Mouse (Mus musculus) mouse embryonic stem cell (cell line): ENCODE measurements around the gene Ak7.

ENCODE experiments used
- in situ Hi-C, 2 experiments: fragments of 300-500 bp; cut with MboI; formaldehyde crosslinking; loops; 1 replicate in 1 of 2; 3 replicates in 1 of 2; pipeline ENCODE4 v1.14.3; 2019 to 2020; ENCODE audit warnings: low sequenced_read_pairs in 2 of 2, low pct_unique_long_range_greater_than_20kb in 1 of 2, mixed read lengths in 1 of 2; ENCODE audit not compliant: unreplicated experiment in 1 of 2

The Ak7 gene

DNA sequence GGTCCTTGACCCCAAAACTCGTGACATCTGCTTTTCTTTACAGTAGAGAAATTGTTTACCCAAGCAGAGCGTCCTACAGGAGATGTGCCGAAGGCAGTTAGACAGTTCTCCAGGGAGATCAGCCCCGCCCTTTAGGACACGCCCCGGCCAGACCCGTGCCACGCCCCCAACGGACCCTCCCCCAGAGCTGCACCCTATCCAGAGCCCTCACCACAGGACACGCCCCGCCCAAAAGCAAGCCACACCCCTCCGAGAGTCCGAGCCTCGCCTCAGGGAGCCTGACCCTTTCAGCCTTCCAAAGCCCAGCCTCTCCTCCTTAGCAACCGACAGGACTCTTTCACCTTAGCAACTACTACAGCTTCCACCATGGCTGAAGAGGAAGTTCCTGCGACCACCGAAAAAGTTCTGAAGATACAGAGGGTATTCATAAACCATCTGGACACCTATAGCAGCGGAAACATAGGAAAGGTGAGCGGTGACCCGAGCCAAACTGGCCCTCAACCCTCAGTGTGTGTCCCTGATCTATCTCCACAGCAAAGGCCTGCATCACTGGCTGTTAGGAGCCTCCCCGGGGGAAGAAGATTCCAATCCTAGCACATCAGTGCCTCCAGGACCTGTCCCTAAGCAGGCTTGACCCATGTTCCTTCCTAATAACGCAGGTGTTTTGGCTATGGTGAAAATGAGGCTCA is at the start of gene Ak7:
Gene Ak7 (plus strand): TSS at position 178 of the 689 bp plus-strand sequence.
- in situ Hi-C loops, result no loop called here

DNA sequence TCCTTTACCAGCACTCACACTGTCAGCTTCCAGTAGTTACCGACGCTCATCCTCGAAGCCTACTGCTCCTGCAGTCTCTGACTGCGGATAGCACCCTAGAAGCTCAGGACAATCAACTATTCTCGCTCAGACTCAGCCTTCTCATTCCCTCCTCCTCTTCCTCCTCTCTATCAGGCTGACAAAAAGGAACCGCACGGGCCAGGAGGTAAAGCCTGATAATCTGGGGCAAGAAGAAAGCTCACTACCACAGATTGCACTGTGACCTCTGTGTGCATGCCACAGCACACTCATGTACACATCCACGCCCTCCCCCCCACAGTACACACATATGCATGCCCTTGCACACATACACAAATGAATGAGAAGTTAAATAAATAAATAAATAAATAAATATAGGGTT is 29.5 kb upstream of the Ak7 start:
- in situ Hi-C loops, result no loop called here

DNA sequence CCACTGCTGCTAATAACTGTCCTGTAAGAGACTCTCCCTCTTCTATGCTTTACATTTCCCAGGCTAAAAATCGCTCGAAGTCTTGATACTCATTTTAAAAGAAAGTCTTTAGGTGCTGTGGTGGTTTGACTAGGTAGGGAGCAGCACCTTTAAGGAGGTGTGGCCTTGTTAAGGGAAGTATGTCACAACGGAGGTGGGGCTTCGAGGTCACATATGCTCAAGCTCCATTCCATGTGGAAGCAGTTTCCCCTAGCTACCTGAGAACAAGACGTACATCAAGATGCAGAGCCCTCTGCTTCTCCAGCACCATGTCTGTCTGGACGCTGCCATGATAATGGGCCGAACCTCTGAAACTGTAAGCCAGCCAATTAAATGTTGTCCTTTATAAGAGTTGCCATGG is 27.6 kb upstream of the Ak7 start:
- in situ Hi-C loops, result no loop called here

DNA sequence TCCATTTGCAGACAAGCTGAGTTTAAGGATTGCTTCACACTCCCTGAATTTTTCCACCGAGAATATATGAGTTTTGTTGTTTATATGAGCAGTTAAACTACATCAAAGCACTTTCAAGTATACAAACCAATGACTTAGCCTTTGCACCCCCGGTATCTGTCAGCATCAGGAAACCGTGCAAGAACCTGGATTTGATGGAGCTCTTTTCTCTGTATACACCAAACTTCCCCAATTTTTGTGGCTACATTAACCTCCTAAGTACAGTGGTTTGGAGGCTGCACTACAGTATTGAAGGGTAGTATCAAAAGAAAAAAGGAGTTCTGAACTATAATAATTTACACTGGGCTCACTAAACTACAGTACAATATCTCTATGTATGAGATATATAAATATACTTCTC is 27.0 kb upstream of the Ak7 start:
- in situ Hi-C loops, result no loop called here

DNA sequence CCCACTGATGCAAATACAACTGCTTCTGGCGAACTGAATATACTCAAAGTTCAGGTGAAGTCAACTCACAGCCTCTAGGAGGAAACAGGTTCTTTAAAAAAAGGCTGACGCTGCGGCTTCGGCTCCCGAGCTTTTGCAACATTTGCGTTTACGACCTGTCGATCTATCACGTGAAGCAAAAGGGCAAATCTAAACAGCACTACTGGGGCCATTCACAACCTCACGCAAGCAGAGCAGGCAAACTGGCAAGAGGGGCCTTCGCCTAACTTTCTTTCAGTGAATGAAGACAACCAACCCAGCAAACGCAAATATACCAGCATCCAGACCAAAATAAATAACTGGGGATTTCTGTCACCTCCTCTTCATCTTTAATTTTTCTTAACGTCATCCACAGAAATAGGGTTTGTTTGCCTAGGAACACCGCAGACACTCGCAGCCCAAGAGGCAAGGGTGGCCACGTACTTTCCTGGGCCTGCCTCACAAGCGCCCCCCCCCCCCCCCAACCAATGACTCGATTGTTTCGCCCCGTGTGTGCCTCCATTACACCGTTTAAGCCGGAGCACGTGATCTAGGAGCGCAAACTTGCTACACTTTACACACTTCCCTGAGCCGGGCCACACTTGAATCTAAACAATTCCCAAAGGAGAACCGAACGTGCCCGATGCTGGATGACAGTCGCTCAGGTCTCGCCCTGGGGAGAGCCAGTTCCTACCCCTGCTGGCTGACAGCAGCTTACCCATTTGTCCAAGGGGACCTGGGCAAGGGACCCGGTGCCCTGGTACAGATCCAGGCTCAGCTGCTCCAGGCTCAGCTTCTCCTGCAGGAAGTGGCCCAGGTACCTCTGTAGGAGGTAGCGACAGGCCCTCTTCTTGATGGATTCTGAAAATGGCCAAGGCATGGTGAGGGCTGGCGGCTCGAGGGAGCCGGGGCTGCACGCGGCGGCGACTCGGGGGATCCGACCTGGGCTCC is 21.6 kb upstream of the Ak7 start, which contains the start of gene Gskip:
Gene Gskip (plus strand): TSS at position 897 of the 969 bp plus-strand sequence.
- in situ Hi-C loops, result no loop called here

DNA sequence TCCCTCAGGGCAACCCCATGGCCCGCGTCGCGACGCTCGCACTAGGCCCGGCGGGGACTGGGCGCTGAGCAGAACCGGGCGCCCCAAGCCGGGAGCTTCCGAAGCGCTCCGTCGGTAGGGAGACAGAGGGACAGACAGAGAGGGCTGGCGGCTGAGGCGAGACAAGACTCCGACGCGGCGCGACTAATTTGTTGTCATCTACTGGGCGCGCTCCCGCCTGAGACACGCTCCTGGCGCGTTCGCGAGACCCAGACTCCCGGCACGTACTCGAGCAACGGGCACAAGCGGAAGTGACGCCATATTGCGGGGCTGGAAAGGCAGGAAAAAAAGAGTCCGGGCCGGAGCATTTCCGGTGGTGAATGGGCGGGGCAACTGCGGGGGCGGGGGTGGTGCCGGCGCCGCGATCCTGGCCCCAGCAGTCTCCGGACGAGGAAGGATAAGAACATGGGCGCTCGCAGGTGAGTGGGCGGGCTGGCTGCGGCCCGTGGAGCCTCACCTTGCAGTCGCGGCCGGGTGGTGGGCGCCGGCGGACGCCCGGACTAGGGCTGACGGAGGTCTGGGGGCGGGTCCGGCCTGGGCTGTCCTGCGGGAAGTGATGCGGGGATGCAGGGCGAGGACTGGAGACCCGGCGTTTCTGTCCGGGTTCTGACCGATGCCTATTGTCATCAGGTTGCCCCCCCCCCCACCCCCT is 20.6 kb upstream of the Ak7 start, which contains the start of gene Atg2b:
Gene Atg2b (minus strand): TSS at position 211 of the 691 bp plus-strand sequence.
- in situ Hi-C loops, result no loop called here

DNA sequence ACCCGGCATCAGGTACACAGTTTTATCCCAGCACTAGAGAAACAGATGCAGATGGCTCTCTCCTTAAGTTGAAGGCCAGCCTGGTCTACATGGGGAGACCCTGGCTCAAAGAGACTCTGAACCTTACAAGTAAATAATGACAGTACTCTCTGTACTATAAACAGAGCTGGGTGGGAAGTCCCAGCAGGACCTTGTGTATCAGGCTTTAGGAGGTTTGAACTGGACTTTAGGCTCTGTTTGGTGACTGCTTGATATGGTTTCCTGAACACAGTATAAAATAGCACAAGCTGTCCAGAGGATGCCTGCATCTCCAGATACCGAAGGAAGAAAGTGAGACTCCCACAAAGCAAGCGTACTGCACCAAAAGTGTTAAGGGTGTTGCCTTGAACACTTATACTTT is 19.0 kb upstream of the Ak7 start:
- in situ Hi-C loops, result no loop called here

DNA sequence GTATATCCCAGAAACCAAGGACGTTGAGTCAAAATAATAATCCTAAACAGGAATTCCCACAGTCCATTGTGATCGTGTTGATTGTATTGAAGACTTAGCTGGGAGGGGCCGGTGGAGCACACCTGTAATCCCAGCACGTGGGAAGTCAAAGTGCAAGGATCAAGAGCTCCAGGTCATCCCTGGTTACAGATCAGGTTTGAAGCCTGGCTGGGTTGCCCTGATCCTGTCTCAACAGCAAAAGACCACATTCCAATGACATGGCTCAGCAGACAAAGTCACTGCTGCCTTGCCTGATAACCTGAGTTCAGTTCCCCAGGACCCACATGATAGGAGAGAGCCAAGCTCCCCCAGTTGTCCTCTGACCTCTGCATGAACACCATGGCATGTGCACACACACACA is 18.4 kb upstream of the Ak7 start:
- in situ Hi-C loops, result no loop called here

DNA sequence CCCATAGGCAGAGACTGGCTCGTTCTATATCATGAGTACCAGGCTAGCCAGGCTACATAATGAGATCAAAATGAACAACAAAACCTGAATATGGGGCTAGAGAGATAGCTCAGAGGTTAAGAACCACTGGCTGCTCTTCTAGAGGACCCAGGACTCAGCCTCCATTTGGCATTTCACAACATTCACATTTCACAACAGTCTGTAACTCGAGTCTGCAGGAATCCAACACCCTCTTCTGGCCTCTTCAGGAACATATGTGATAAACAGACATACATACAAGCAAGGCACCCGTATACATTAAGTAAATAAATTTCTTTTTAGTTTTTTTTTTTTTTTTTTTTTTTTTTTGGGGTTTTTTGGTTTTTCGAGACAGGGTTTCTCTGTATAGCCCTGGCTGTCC is 17.2 kb upstream of the Ak7 start:
- in situ Hi-C loops, result no loop called here

DNA sequence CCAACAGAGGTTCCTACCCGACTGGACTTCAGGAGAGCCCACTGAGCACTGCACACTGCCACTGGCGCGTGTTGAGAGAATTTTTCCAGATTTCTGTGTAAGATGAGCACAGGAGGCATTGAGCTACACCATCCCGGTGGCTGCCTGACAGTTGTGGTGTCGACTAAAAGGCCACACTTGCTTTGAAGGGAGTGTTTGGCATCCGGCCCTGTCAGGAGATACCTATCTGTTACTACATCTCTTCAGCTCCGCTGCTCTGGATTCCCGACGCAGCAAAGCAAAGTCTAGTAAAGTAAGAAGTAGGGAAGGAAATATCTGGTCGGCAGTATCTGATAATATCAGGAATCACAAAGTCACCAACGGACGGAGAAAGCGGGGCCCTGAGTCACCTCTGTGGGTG is 16.3 kb upstream of the Ak7 start:
- in situ Hi-C loops, result no loop called here

DNA sequence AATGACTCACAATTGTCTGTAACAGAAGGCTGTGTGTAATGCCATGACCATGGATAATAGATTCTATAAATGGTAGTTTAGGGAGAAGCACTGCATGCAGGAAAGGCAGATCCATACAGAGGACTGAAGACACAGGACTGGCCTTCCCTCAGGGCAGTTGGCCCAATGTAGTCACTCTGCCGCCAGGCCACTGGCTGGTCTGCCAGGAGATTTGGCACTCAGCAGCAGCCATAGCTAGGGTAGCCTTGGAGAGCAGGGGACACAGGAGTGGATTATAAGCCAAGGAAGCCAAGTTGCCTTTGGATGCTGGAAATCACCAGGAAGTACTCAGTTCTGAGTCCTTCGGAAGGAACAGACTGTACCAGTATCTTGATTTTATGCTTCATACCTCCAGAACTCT is 11.8 kb upstream of the Ak7 start:
- in situ Hi-C loops, result no loop called here

DNA sequence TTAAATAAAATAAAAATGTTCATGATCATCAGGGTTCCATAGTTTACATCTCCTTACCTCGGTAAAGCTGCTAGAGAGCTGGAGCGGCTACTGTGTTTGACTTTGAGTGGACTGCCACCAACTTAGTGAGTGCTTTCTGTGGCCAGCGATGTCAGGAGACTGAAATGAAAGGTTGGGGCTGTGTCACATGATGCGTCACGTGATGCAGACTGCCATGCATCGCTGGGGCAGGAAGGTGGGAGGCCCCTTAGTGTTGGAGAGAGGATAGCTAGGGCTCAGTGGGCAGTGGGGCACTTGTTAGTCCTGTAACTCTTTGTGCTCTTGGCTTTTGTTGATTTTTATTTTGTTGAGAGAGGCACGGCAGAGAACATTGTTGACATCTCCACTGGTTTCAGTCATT is 9.9 kb upstream of the Ak7 start:
- in situ Hi-C loops, result no loop called here

DNA sequence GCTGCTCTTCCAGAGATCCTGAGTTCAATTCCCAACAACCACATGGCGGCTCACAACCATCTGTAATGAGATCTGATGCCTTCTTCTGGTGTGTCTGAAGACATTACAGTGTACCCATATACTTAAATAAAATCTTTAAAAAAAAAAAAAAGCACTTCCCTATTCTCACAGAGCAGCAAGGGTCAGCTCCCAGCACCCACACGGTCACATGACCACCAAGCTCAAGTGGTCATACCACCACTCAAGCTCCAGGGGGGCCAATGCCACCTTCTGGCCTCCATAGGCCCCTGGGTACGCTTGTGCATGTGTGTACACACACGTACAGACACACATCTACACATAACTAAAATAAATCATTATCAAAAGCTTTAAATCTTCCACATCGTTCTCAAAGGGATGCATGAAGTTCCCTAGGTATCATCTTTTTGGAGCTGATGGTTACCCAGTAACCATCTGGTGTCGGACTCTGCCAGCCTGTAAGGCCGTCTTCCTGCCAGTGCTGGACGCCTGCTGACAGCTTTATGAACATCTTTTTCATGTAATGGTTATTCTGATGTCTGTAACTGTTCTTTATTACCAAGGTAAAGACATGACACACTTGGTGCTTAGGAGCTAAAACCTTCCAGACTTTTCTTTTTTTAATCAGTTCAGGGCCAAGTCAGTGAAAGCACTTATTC is 8.5 kb upstream of the Ak7 start:
- in situ Hi-C loops, result no loop called here

DNA sequence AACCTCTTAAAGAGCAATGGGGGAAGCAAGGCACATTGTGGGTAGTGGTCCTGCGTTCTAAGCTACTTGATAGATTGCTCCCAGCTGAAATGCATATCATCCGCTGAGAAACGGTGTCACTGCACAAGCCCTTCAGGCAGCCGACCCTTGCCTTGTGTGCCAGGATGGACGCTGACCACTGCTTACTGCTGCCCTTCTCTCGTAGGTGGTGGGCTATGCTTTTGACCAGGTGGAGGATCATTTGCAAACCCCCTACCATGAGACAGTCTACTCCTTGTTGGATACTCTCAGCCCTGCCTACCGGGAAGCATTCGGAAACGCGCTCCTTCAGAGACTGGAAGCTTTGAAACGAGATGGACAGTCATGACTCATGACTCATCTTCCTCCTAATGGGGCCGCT is 5.3 kb upstream of the Ak7 start:
- in situ Hi-C loops, result no loop called here

DNA sequence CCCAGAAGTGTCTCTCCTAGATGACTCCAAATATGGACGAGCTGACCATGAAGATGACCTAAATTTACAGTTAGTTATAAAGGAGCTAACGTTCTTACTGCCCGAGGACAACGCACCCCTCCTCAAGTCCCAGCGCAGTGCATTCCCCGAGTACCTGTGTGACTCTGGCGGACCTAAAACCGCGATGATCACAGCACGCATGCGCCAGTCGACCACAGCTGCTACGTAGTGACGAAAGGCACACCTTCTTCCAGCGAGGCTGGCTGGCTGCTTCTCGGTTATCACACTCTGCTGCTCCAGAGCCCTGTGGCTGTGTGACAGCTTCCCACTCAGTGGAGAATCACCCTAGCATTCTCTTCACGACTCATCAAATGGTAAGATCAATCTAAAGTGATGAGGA is 12.8 kb downstream of the Ak7 start:
- in situ Hi-C loops, result loop anchor here in 1 of 2 experiments (5.0 kb wide), 1 partner anchor 226 kb away; no protein-coding TSS in a partner anchor

DNA sequence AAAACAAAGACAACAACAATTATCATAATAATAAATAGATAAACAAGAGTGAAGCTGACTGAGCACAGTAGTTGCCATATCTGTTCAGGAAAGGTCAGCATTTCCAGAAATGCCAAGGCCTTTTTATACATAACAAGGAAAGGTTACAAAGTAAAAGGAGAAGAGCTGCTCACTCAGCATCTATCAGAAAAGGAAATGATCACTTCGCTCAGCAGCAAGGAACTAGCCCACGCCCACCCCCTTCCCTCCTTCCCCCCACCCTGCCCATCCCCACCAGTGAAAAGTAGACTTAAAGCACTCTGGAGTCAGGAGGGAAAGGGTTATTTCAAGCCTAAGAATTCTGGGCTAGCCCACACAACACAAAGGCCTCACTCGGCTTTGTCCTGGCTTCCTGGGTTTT is 14.4 kb downstream of the Ak7 start:
- in situ Hi-C loops, result loop anchor here (10.0 kb wide), 2 partner anchors 105 to 225 kb away; no protein-coding TSS in a partner anchor

DNA sequence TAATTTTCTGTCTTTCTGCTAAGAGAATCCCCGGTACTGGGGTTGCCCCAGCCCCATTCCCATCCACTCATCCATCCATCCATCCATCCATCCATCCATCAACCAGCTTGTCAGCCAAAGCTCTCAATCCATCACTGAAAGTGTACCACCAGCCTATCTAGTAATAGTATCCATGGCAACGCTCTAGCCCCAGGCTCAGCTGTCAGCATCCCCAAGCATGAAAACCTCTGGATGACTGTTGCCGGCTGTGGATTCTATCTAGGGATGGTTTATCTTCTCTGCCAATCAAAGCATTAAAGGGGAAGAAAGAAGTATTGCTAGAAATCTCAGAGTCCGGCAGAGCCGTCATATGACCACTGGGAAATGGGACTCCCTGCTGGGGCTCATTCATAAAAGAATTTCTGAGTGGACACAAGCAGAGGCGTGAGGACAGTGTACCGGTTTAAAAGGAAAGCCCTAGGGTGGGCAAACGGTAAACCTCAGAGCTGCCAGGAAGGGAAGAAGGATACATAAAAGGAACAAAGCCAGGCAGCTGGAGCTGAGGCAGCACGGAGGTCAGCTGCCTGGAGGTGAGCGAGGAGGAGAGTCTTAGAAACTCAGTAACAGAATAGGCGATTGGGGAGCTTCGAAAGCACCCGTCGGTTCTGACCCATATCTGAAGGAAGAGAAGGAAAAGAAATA is 15.8 kb downstream of the Ak7 start:
- in situ Hi-C loops, result loop anchor here (10.0 kb wide), 2 partner anchors 107 to 227 kb away; no protein-coding TSS in a partner anchor

DNA sequence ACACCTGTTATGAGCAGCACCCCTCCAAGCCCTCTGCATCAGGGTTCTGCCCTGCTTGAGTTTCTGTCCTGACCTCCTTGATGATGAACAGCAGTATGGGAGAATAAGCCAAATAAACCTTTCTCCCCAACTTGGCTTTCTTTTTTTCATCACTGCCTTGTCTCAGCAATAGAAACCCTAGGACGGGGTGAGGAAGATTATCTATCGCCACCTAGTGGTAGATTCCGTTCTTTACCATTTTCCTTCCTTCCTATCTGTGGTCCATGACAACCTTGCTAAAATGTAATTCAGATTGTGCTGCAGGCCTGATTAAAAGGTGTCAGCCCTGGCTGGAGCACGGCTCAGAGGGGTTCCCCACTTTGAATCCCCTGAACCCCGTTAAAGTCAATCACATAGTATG is 16.9 kb downstream of the Ak7 start:
- in situ Hi-C loops, result loop anchor here (10.0 kb wide), 2 partner anchors 108 to 228 kb away; no protein-coding TSS in a partner anchor
